Mouse (Mus musculus) MEL (cell line): Measurements from ENCODE around the gene 1700092M07Rik. TPM values are rescaled to one million over a fixed set of nuclear protein-coding genes. Genes with fewer than 3 reads are reported as not detected.

Source experiments
- DNase-seq: peaks from one replicate; pipeline ENCODE4 v3.0.0; 2011; ENCODE audit warnings: low read depth, low spot score
- H3K27ac ChIP-seq: 2 replicates; pipeline ENCODE4 v1.5.1; 2012; ENCODE audit warnings: low read depth, mild to moderate bottlenecking, control low read depth, low read length, moderate library complexity; ENCODE audit not compliant: control insufficient read depth
- H3K27me3 ChIP-seq, 2 experiments: fragments of 150-350 bp in 1 of 2; sonication (generic) in 1 of 2; 2 replicates each; pipeline ENCODE4 v1.6.1; 2012; ENCODE audit warnings: low read length in 2 of 2, mild to moderate bottlenecking in 2 of 2, improper control_type of control experiment in 1 of 2, moderate library complexity in 1 of 2; ENCODE audit not compliant: insufficient read depth in 2 of 2, control insufficient read depth in 1 of 2
- H3K36me3 ChIP-seq, 2 experiments: 2 replicates each; pipeline ENCODE4 v1.6.1; 2012 to 2014; ENCODE audit warnings: low read length in 2 of 2, improper control_type of control experiment in 1 of 2, inconsistent platforms in 1 of 2, mild to moderate bottlenecking in 1 of 2; ENCODE audit not compliant: insufficient read depth in 2 of 2, control insufficient read depth in 1 of 2
- H3K4me1 ChIP-seq, 2 experiments: fragments of 150-350 bp in 1 of 2; sonication (generic) in 1 of 2; 2 replicates each; pipeline ENCODE4 v1.6.1; 2012; ENCODE audit warnings: low read length in 2 of 2, improper control_type of control experiment in 1 of 2, mild to moderate bottlenecking in 1 of 2; ENCODE audit not compliant: insufficient read depth in 2 of 2, control insufficient read depth in 1 of 2
- H3K4me3 ChIP-seq, 2 experiments: fragments of 150-350 bp in 1 of 2; sonication (generic) in 1 of 2; 2 replicates each; pipeline ENCODE4 v1.5.1; 2012; ENCODE audit warnings: low read depth in 2 of 2, low read length in 2 of 2, mild to moderate bottlenecking in 2 of 2, moderate library complexity in 2 of 2, control low read depth in 1 of 2, improper control_type of control experiment in 1 of 2; ENCODE audit not compliant: control insufficient read depth in 1 of 2, insufficient read depth in 1 of 2
- H3K79me2 ChIP-seq: 2 replicates; pipeline ENCODE4 v1.6.1; 2012; ENCODE audit warnings: mild to moderate bottlenecking, low read length, moderate library complexity; ENCODE audit not compliant: control insufficient read depth, poor library complexity, insufficient read depth
- H3K9ac ChIP-seq: 2 replicates; pipeline ENCODE4 v1.6.1; 2012; ENCODE audit warnings: low read depth, mild to moderate bottlenecking, control low read depth, low read length, moderate library complexity; ENCODE audit not compliant: control insufficient read depth, poor library complexity, severe bottlenecking
- H3K9me3 ChIP-seq: fragments of 150-350 bp; sonication (generic); replicated peaks from 2 replicates; pipeline ENCODE4 v1.6.1; 2012; ENCODE audit warnings: mild to moderate bottlenecking, low read length, improper control_type of control experiment, moderate library complexity; ENCODE audit not compliant: insufficient read depth
- BHLHE40 ChIP-seq: IDR thresholded peaks from 2 replicates; pipeline ENCODE4 v1.6.1; 2012; ENCODE audit warnings: low read depth, mild to moderate bottlenecking, inconsistent platforms, low read length, improper control_type of control experiment, borderline replicate concordance
- CHD1 ChIP-seq: IDR thresholded peaks from 2 replicates; pipeline ENCODE4 v1.6.1; 2012; ENCODE audit warnings: low read depth, mild to moderate bottlenecking, inconsistent platforms, low read length, improper control_type of control experiment
- CHD2 ChIP-seq: IDR thresholded peaks from 2 replicates; pipeline ENCODE4 v1.6.1; 2011; ENCODE audit warnings: low read length, improper control_type of control experiment
- CTCF ChIP-seq, 3 experiments: IDR thresholded peaks in 2 of 3; conservative IDR thresholded peaks in 1 of 3; 2 replicates each; pipeline ENCODE4 v1.5.1; 2011 to 2012; ENCODE audit warnings: low read length in 3 of 3, low read depth in 2 of 3, mild to moderate bottlenecking in 2 of 3, improper control_type of control experiment in 1 of 3, inconsistent platforms in 1 of 3, mixed read lengths in 1 of 3, moderate library complexity in 1 of 3; ENCODE audit not compliant: control insufficient read depth in 1 of 3, insufficient read depth in 1 of 3, poor library complexity in 1 of 3, severe bottlenecking in 1 of 3
- E2F4 ChIP-seq: IDR thresholded peaks from 2 replicates; pipeline ENCODE4 v1.6.1; 2011; ENCODE audit warnings: low read depth, low read length, improper control_type of control experiment, borderline replicate concordance
- ELF1 ChIP-seq: IDR thresholded peaks from 2 replicates; pipeline ENCODE4 v1.6.1; 2014; ENCODE audit warnings: low read depth, mild to moderate bottlenecking, inconsistent platforms, low read length, improper control_type of control experiment, moderate library complexity
- EP300 ChIP-seq, 2 experiments: IDR thresholded peaks; 2 replicates each; pipeline ENCODE4 v1.6.1; 2011; ENCODE audit warnings: improper control_type of control experiment in 2 of 2, low read length in 2 of 2, low read depth in 1 of 2, mild to moderate bottlenecking in 1 of 2
- ETS1 ChIP-seq: IDR thresholded peaks from 2 replicates; pipeline ENCODE4 v1.6.1; 2012; ENCODE audit warnings: low read depth, mild to moderate bottlenecking, inconsistent platforms, low read length, improper control_type of control experiment, moderate library complexity
- GABPA ChIP-seq: IDR thresholded peaks from 2 replicates; pipeline ENCODE4 v1.6.1; 2012; ENCODE audit warnings: low read depth, mild to moderate bottlenecking, inconsistent platforms, low read length, improper control_type of control experiment, moderate library complexity
- GATA1 ChIP-seq: IDR thresholded peaks from 2 replicates; pipeline ENCODE4 v1.6.1; 2011; ENCODE audit warnings: low read depth, low read length, improper control_type of control experiment
- HCFC1 ChIP-seq: IDR thresholded peaks from 2 replicates; pipeline ENCODE4 v1.6.1; 2012; ENCODE audit warnings: low read depth, mild to moderate bottlenecking, inconsistent platforms, low read length, improper control_type of control experiment, moderate library complexity
- JUND ChIP-seq: IDR thresholded peaks from 2 replicates; pipeline ENCODE4 v1.6.1; 2011; ENCODE audit warnings: low read depth, mild to moderate bottlenecking, improper control_type of control experiment, low read length
- KAT2A ChIP-seq: conservative IDR thresholded peaks from 2 replicates; pipeline ENCODE4 v1.6.1; 2012; ENCODE audit warnings: low read depth, low read length, improper control_type of control experiment, inconsistent platforms
- MAZ ChIP-seq: IDR thresholded peaks from 2 replicates; pipeline ENCODE4 v1.6.1; 2012; ENCODE audit warnings: low read depth, mild to moderate bottlenecking, inconsistent platforms, low read length, improper control_type of control experiment
- MEF2A ChIP-seq: IDR thresholded peaks from 2 replicates; pipeline ENCODE4 v1.6.1; 2014; ENCODE audit warnings: low read depth, mild to moderate bottlenecking, inconsistent platforms, low read length, improper control_type of control experiment; ENCODE audit not compliant: poor library complexity, insufficient replicate concordance, severe bottlenecking; ENCODE audit errors: extremely low read depth
- MXI1 ChIP-seq: IDR thresholded peaks from 2 replicates; pipeline ENCODE4 v1.6.1; 2011; ENCODE audit warnings: mild to moderate bottlenecking, low read depth, low read length, improper control_type of control experiment
- MYC ChIP-seq: IDR thresholded peaks from 2 replicates; pipeline ENCODE4 v1.6.1; 2011; ENCODE audit warnings: low read depth, mild to moderate bottlenecking, low read length, improper control_type of control experiment, moderate library complexity
- NELFE ChIP-seq: IDR thresholded peaks from 2 replicates; pipeline ENCODE4 v1.6.1; 2011; ENCODE audit warnings: low read depth, low read length, improper control_type of control experiment
- NRF1 ChIP-seq: IDR thresholded peaks from 2 replicates; pipeline ENCODE4 v1.6.1; 2014; ENCODE audit warnings: low read depth, mild to moderate bottlenecking, inconsistent platforms, low read length, improper control_type of control experiment, moderate library complexity; ENCODE audit not compliant: poor library complexity, insufficient read depth, severe bottlenecking
- POLR2A ChIP-seq, 2 experiments: IDR thresholded peaks; 2 replicates each; pipeline ENCODE4 v1.6.1; 2011 to 2012; ENCODE audit warnings: low read length in 2 of 2, mild to moderate bottlenecking in 2 of 2, control low read depth in 1 of 2, improper control_type of control experiment in 1 of 2, low read depth in 1 of 2, moderate library complexity in 1 of 2; ENCODE audit not compliant: control insufficient read depth in 1 of 2, insufficient read depth in 1 of 2, poor library complexity in 1 of 2
- POLR2AphosphoS2 ChIP-seq: IDR thresholded peaks from 2 replicates; pipeline ENCODE4 v1.6.1; 2011; ENCODE audit warnings: low read length, improper control_type of control experiment
- POLR2AphosphoS5 ChIP-seq: IDR thresholded peaks from 2 replicates; pipeline ENCODE4 v1.6.1; 2012; ENCODE audit warnings: low read depth, borderline replicate concordance, mild to moderate bottlenecking, inconsistent platforms, low read length, moderate library complexity, mixed read lengths
- RAD21 ChIP-seq: IDR thresholded peaks from 2 replicates; pipeline ENCODE4 v1.6.1; 2011; ENCODE audit warnings: mild to moderate bottlenecking, low read depth, low read length, improper control_type of control experiment
- RCOR1 ChIP-seq: IDR thresholded peaks from 2 replicates; pipeline ENCODE4 v1.6.1; 2012; ENCODE audit warnings: low read depth, mild to moderate bottlenecking, inconsistent platforms, low read length, improper control_type of control experiment
- SIN3A ChIP-seq: IDR thresholded peaks from 2 replicates; pipeline ENCODE4 v1.6.1; 2012; ENCODE audit warnings: low read length, improper control_type of control experiment, inconsistent platforms
- SMC3 ChIP-seq: IDR thresholded peaks from 2 replicates; pipeline ENCODE4 v1.6.1; 2011; ENCODE audit warnings: low read depth, low read length, improper control_type of control experiment
- TAL1 ChIP-seq: IDR thresholded peaks from 2 replicates; pipeline ENCODE4 v1.6.1; 2012; ENCODE audit warnings: mild to moderate bottlenecking, inconsistent platforms, low read length, moderate library complexity, mixed read lengths
- TBP ChIP-seq: IDR thresholded peaks from 2 replicates; pipeline ENCODE4 v1.8.0; 2011; ENCODE audit warnings: low read depth, low read length, improper control_type of control experiment
- TCF12 ChIP-seq: IDR thresholded peaks from 2 replicates; pipeline ENCODE4 v1.6.1; 2014; ENCODE audit warnings: low read depth, mild to moderate bottlenecking, inconsistent platforms, low read length, improper control_type of control experiment, moderate library complexity
- UBTF ChIP-seq: IDR thresholded peaks from 2 replicates; pipeline ENCODE4 v1.6.1; 2012; ENCODE audit warnings: low read depth, mild to moderate bottlenecking, inconsistent platforms, low read length, improper control_type of control experiment, moderate library complexity, borderline replicate concordance; ENCODE audit not compliant: insufficient read depth
- USF2 ChIP-seq, 2 experiments: IDR thresholded peaks; 2 replicates each; pipeline ENCODE4 v1.6.1; 2011 to 2012; ENCODE audit warnings: improper control_type of control experiment in 2 of 2, low read length in 2 of 2, borderline replicate concordance in 1 of 2, inconsistent platforms in 1 of 2, low read depth in 1 of 2, mild to moderate bottlenecking in 1 of 2; ENCODE audit not compliant: insufficient read depth in 1 of 2
- ZC3H11A ChIP-seq: IDR thresholded peaks from 2 replicates; pipeline ENCODE4 v1.6.1; 2012; ENCODE audit warnings: low read depth, mild to moderate bottlenecking, inconsistent platforms, low read length, improper control_type of control experiment
- ZKSCAN1 ChIP-seq: IDR thresholded peaks from 2 replicates; pipeline ENCODE4 v1.6.1; 2012; ENCODE audit warnings: low read depth, mild to moderate bottlenecking, inconsistent platforms, low read length, improper control_type of control experiment, moderate library complexity
- ZMIZ1 ChIP-seq: IDR thresholded peaks from 2 replicates; pipeline ENCODE4 v1.6.1; 2012; ENCODE audit warnings: low read depth, mild to moderate bottlenecking, inconsistent platforms, low read length, improper control_type of control experiment, moderate library complexity
- ZNF384 ChIP-seq: IDR thresholded peaks from 2 replicates; pipeline ENCODE4 v1.6.1; 2012; ENCODE audit warnings: low read depth, mild to moderate bottlenecking, inconsistent platforms, low read length, improper control_type of control experiment
- polyA plus RNA-seq, 2 experiments: library from polyadenylated mRNA; stranded (reverse) in 1 of 2; unstranded in 1 of 2; fragments of >175 nt in 1 of 2; fragments of >200 nt in 1 of 2; gene quantifications; 2 replicates each; pipeline versions ENCODE4 v1.2.1 to v1.2.4; 2012; ENCODE audit warnings: low replicate concordance in 2 of 2, low read depth in 1 of 2; ENCODE audit not compliant: insufficient read length in 2 of 2, insufficient read depth in 1 of 2, missing spikeins in 1 of 2
- total RNA-seq: library from RNA; depleted of rRNA; stranded (reverse); fragments of 300-350 nt; gene quantifications from 2 replicates; pipeline ENCODE4 v1.2.3, GENCODE M21; 2012

1700092M07Rik gene
- total and polyA plus RNA-seq, 3 experiments, result 3.3 to 4.3 TPM; not detected in 1

- no peaks in the 10 kb centered on the region for H3K27me3 ChIP-seq
- peak within 1 kb of the TSS; percentile 53 for H3K27ac ChIP-seq
- H3K36me3 ChIP-seq, result peaks cover 7 to 16% of the 10 kb centered on the region in 2 experiments
- no peaks in the 10 kb centered on the region for H3K9me3 ChIP-seq
- H3K9ac ChIP-seq, result peak within 1 kb of the TSS; percentile 83
- peak; percentile 94 for DNase-seq
- H3K4me1 ChIP-seq, result peaks cover 7 to 12% of the 10 kb centered on the region in 2 experiments
- H3K79me2 ChIP-seq, result peaks cover 19% of the 10 kb centered on the region
- peak within 1 kb of the TSS; percentile 81 to 90 for H3K4me3 ChIP-seq
- no peak for TF ChIP-seq USF2 (IDR thresholded peaks at IDR 0.05; ENCODE audit: borderline replicate concordance in 1 of 2, insufficient read depth in 1 of 2, low read depth in 1 of 2, low read length in 2 of 2)
- TF ChIP-seq RAD21, result no peak
- peak; percentile 99 for TF ChIP-seq MXI1
- TF ChIP-seq CHD1, result peak; percentile 4; the same call in 1 of the 2 replicates
- TF ChIP-seq JUND, result 0 out of 2 replicates have a peak, but pooled peaks have one; percentile 57
- peak; percentile 100 for TF ChIP-seq SIN3A
- TF ChIP-seq GATA1, result no peak
- TF ChIP-seq UBTF, result no peak
- TF ChIP-seq MYC, result peak; percentile 97
- peak; percentile 95 for TF ChIP-seq POLR2AphosphoS2
- TF ChIP-seq EP300 (IDR thresholded peaks at IDR 0.05; ENCODE audit: low read depth in 1 of 2, low read length in 2 of 2), result no peak
- TF ChIP-seq POLR2AphosphoS5, result no peak
- no peak for TF ChIP-seq MEF2A
- no peak for TF ChIP-seq E2F4
- TF ChIP-seq MAZ, result peak; percentile 71; the same call in 1 of the 2 replicates
- TF ChIP-seq RCOR1, result no peak
- TF ChIP-seq GABPA, result no peak
- no peak for TF ChIP-seq CTCF (IDR thresholded peaks at IDR 0.05 in 2 of 3, conservative IDR thresholded peaks at IDR 0.05 in 1 of 3; ENCODE audit: control insufficient read depth in 1 of 3, insufficient read depth in 1 of 3, low read depth in 2 of 3, low read length in 3 of 3, poor library complexity in 1 of 3, severe bottlenecking in 1 of 3)
- peak; percentile 73 for TF ChIP-seq KAT2A
- no peak; the same call in 1 of the 2 replicates for TF ChIP-seq ZMIZ1
- TF ChIP-seq ELF1, result peak; percentile 97
- peak; percentile 97 for TF ChIP-seq HCFC1
- TF ChIP-seq CHD2, result no peak
- no peak for TF ChIP-seq SMC3
- TF ChIP-seq ZKSCAN1, result no peak
- TF ChIP-seq TAL1, result no peak
- TF ChIP-seq ETS1, result peak; percentile 37; the same call in 1 of the 2 replicates
- no peak for TF ChIP-seq BHLHE40
- TF ChIP-seq TBP, result peak; percentile 85
- TF ChIP-seq ZNF384, result no peak
- TF ChIP-seq POLR2A (IDR thresholded peaks at IDR 0.05; ENCODE audit: control insufficient read depth in 1 of 2, insufficient read depth in 1 of 2, low read depth in 1 of 2, low read length in 2 of 2, poor library complexity in 1 of 2), result peak; percentile 98
- TF ChIP-seq NELFE, result peak; percentile 98
- peak; percentile 75 for TF ChIP-seq TCF12
- TF ChIP-seq NRF1, result peak; percentile 36; the same call in 1 of the 2 replicates
- TF ChIP-seq ZC3H11A, result peak; percentile 48
These were observed 4.9 kb upstream of the 1700092M07Rik start, which contains the start of gene Wdr74 for GRCm38 (mm10) chr19:8735389-8736159. Gene Wdr74 (plus strand): TSS chr19:8735827.
